ENCODE assay signal across 15 mouse cellular contexts in the genomic region with DNA sequence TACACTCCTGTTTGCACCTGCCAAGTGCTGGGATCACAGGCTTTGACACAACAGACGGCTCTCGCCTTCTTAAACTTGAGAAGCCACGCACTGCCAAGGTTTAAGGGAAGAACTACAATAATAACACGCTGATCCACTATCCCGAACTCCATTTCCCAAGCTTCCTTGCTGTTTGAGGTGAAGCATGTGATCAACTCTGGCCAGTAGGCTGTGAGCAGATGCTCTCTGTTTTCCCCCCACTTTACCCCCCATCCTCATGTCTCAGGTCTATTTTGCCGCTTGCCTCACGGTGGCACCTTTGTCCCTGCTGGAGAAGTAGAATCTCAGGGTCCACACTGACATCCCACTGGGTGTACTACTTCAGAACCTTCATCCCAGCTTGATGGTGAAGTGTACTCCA. TPM values are rescaled to one million over a fixed set of nuclear protein-coding genes. Genes with fewer than 3 reads are reported as not detected.
A peak's percentile ranks its signal among the peaks of the same experiment; 100 is the strongest.
DNase-seq lines count a peak whose midpoint lies in the region; ATAC-seq and TF ChIP-seq lines count a peak whose summit lies in the region.
"Had no signal": no experiment of that assay in that cellular context is flagged by ENCODE, and none has a peak within 500 bp of the region (broad histone marks: within the 10 kb centered on the region; RNA-seq: fewer than 3 reads in every experiment).

No protein-coding gene starts in this region.

- in situ Hi-C loops in ES-E14 (cut with MboI; ENCODE audit: low sequenced_read_pairs in 2 of 2, unreplicated experiment in 2 of 2): loop anchor here in 1 of 2 experiments (25.0 kb wide), 1 partner anchor 321 kb away; the partner anchor contains the start of gene Fadd

- H3K4me2 ChIP-seq in forebrain, embryonic 15.5 days (replicated peaks): peak overlapping the region; percentile 14; the same call in 1 of the 2 replicates
- no peak overlapping the region for H3K4me2 ChIP-seq in hindbrain, postnatal 0 days (ENCODE audit: low read depth, low read length)
- no peak overlapping the region for H3K4me2 ChIP-seq in kidney, embryonic 16.5 days (replicated peaks; ENCODE audit: low read depth, low read length)
- H3K4me2 ChIP-seq: embryonic facial prominence, embryonic 15.5 days; kidney, embryonic 15.5 days had no signal

- peak; percentile 27; the same call in 1 of the 2 replicates for TF ChIP-seq CTCF in hindbrain, postnatal 0 days (IDR thresholded peaks at IDR 0.05; ENCODE audit: low read depth)

- no peaks in the 10 kb centered on the region for H3K27me3 ChIP-seq in forebrain, embryonic 15.5 days
- peaks cover 28% of the 10 kb centered on the region for H3K27me3 ChIP-seq in forebrain, embryonic 10.5 days (ENCODE audit: poor library complexity, severe bottlenecking)
- no peaks in the 10 kb centered on the region for H3K27me3 ChIP-seq in hindbrain, postnatal 0 days (ENCODE audit: insufficient read depth, low read length)
- peaks cover 4% of the 10 kb centered on the region; the same call in 1 of the 2 replicates for H3K27me3 ChIP-seq in kidney, embryonic 16.5 days (ENCODE audit: insufficient read depth, low read length)

- peaks cover 4% of the 10 kb centered on the region for H3K4me1 ChIP-seq in forebrain, embryonic 15.5 days
- peaks cover 15% of the 10 kb centered on the region for H3K4me1 ChIP-seq in forebrain, embryonic 10.5 days
- H3K4me1 ChIP-seq in ES-E14 (ENCODE audit: control insufficient read depth in 2 of 2, insufficient read depth in 2 of 2, low read length in 2 of 2, poor library complexity in 1 of 2): peaks cover 0 to 10% of the 10 kb centered on the region in 2 experiments; a peak in 2 of 4 replicates
- H3K4me1 ChIP-seq in hindbrain, postnatal 0 days (ENCODE audit: insufficient read depth, low read length): no peaks in the 10 kb centered on the region
- H3K4me1 ChIP-seq in kidney, embryonic 16.5 days (ENCODE audit: insufficient read depth, low read length): peaks cover 4% of the 10 kb centered on the region; the same call in 1 of the 2 replicates
- H3K4me1 ChIP-seq: embryonic facial prominence, embryonic 15.5 days had no signal

- no peak overlapping the region for H3K4me3 ChIP-seq in forebrain, embryonic 15.5 days
- no peak overlapping the region for H3K4me3 ChIP-seq in forebrain, embryonic 10.5 days
- peak overlapping the region in 1 of 2 experiments; percentile 53; a peak in 2 of 4 replicates for H3K4me3 ChIP-seq in ES-E14 (ENCODE audit: insufficient read depth in 1 of 2, low read depth in 1 of 2, low read length in 2 of 2, poor library complexity in 1 of 2, severe bottlenecking in 1 of 2)
- no peak overlapping the region for H3K4me3 ChIP-seq in hindbrain, postnatal 0 days (ENCODE audit: low read length)
- H3K4me3 ChIP-seq in kidney, embryonic 16.5 days (ENCODE audit: low read length): no peak overlapping the region
- H3K4me3 ChIP-seq: embryonic facial prominence, embryonic 15.5 days; kidney, embryonic 15.5 days had no signal

- no peak overlapping the region for H3K9ac ChIP-seq in forebrain, embryonic 15.5 days (replicated peaks)
- no peak overlapping the region for H3K9ac ChIP-seq in ES-E14 (ENCODE audit: insufficient read depth, low read depth, low read length, poor library complexity, severe bottlenecking)
- H3K9ac ChIP-seq in hindbrain, postnatal 0 days (replicated peaks; ENCODE audit: low read length): no peak overlapping the region
- no peak overlapping the region for H3K9ac ChIP-seq in kidney, embryonic 16.5 days (replicated peaks; ENCODE audit: low read length)
- H3K9ac ChIP-seq: embryonic facial prominence, embryonic 15.5 days; kidney, embryonic 15.5 days had no signal

- H3K9me3 ChIP-seq in forebrain, embryonic 15.5 days: no peaks in the 10 kb centered on the region
- H3K9me3 ChIP-seq in forebrain, embryonic 10.5 days: peaks cover 9% of the 10 kb centered on the region
- H3K9me3 ChIP-seq in ES-E14 (ENCODE audit: control insufficient read depth, insufficient read depth, low read depth, low read length): no peaks in the 10 kb centered on the region
- no peaks in the 10 kb centered on the region for H3K9me3 ChIP-seq in hindbrain, postnatal 0 days (ENCODE audit: low read length)
- peaks cover 4% of the 10 kb centered on the region; the same call in 1 of the 2 replicates for H3K9me3 ChIP-seq in kidney, embryonic 16.5 days (ENCODE audit: low read length)
- H3K9me3 ChIP-seq: embryonic facial prominence, embryonic 15.5 days; kidney, embryonic 15.5 days had no signal

- 32% methylated on average over 7 of the region's 7 CpGs for WGBS in forebrain, embryonic 15.5 days
- WGBS in forebrain, embryonic 10.5 days: 33% methylated on average over 7 of the region's 7 CpGs
- 36% methylated on average over 7 of the region's 7 CpGs for WGBS in hindbrain, postnatal 0 days
- 35% methylated on average over 7 of the region's 7 CpGs for WGBS in kidney, embryonic 16.5 days

- H3K27ac ChIP-seq in forebrain, embryonic 15.5 days (replicated peaks): no peak overlapping the region
- no peak overlapping the region for H3K27ac ChIP-seq in forebrain, embryonic 10.5 days
- no peak overlapping the region for H3K27ac ChIP-seq in ES-E14 (ENCODE audit: insufficient read depth, low read depth, low read length, poor library complexity, severe bottlenecking)
- H3K27ac ChIP-seq in hindbrain, postnatal 0 days: no peak overlapping the region
- no peak overlapping the region for H3K27ac ChIP-seq in kidney, embryonic 16.5 days (ENCODE audit: low read length)
- H3K27ac ChIP-seq: embryonic facial prominence, embryonic 15.5 days; kidney, embryonic 15.5 days had no signal

- ATAC-seq in forebrain, embryonic 15.5 days (replicated peaks): peak; percentile 61; the same call in 1 of the 2 replicates
- peak; percentile 66 for ATAC-seq in hindbrain, postnatal 0 days
- ATAC-seq in kidney, embryonic 16.5 days (ENCODE audit: low FRiP score, low TSS enrichment): no peak

- no peaks in the 10 kb centered on the region for H3K36me3 ChIP-seq in forebrain, embryonic 15.5 days
- H3K36me3 ChIP-seq in forebrain, embryonic 10.5 days (replicated peaks): peaks cover 16% of the 10 kb centered on the region
- H3K36me3 ChIP-seq in ES-E14 (ENCODE audit: control insufficient read depth, insufficient read depth, low read length, poor library complexity, severe bottlenecking): no peaks in the 10 kb centered on the region
- no peaks in the 10 kb centered on the region for H3K36me3 ChIP-seq in hindbrain, postnatal 0 days (ENCODE audit: insufficient read depth, low read length)
- no peaks in the 10 kb centered on the region for H3K36me3 ChIP-seq in kidney, embryonic 16.5 days (ENCODE audit: insufficient read depth, low read length)
- H3K36me3 ChIP-seq: embryonic facial prominence, embryonic 15.5 days; kidney, embryonic 15.5 days had no signal

- no peak for DNase-seq in forebrain, embryonic 10.5 days (ENCODE audit: extremely low spot score, low spot score)
- peak; percentile 46 to 67 for DNase-seq in left cerebral cortex, postnatal 14 days (ENCODE audit: low spot score in 2 of 2)
- DNase-seq in left cerebral cortex, postnatal 4 days: no peak
- no peak for DNase-seq in ES-E14 (ENCODE audit: low read depth, low spot score)
- DNase-seq in hindbrain, postnatal 0 days (ENCODE audit: low spot score): peak; percentile 58
- no peak for DNase-seq in ovary, postnatal 14 days (ENCODE audit: low spot score)
- DNase-seq: adrenal gland, adult 2 months; gastrocnemius, postnatal 14 days had no signal

- intact Hi-C loops in left cerebral cortex, postnatal 14 days (cut with DNase I): no loop called here
- intact Hi-C loops in left cerebral cortex, postnatal 4 days (cut with DNase I): no loop called here

TF ChIP-seq in ES-E14, 5 proteins besides CTCF, POLR2A, EP300 and RAD21:
- TF ChIP-seq HCFC1 (IDR thresholded peaks at IDR 0.05; ENCODE audit: borderline replicate concordance, insufficient read depth, low read length): peak; percentile 90
- no peak for TF ChIP-seq MAFK (IDR thresholded peaks at IDR 0.05; ENCODE audit: insufficient read depth, low read depth, low read length)

RNA-seq across cellular contexts. Expression of gene LTO1, which starts 6.2 kb away (rescaled TPM):
- polyA plus RNA-seq in forebrain, embryonic 15.5 days (2015; fragmentation: Nextera tagmentation; extraction: Ambion mirVana): 36.3 and 39.3 TPM in 2 replicates
- polyA plus RNA-seq in forebrain, embryonic 10.5 days (2016; fragmentation: Nextera tagmentation; extraction: Ambion mirVana): 24.6 and 26.7 TPM in 2 replicates
- total RNA-seq in left cerebral cortex, postnatal 14 days (2021): 10 to 100 TPM; 20.2 to 25.2 TPM
- 10 to 100 TPM; 33.5 to 36.0 TPM for total RNA-seq in left cerebral cortex, postnatal 4 days (2021)
- total RNA-seq in ES-E14 (2012; rRNA removed): 23.9 TPM in 2 replicates
- total RNA-seq in hindbrain, postnatal 0 days (2014; rRNA removed): 22.6 and 25.9 TPM in 2 replicates
- polyA plus RNA-seq in hindbrain, postnatal 0 days (2015; fragmentation: Nextera tagmentation; extraction: Ambion mirVana): 19.3 and 22.4 TPM in 2 replicates
- polyA plus RNA-seq in kidney, embryonic 16.5 days (2015; fragmentation: Nextera tagmentation; extraction: Ambion mirVana): 31.4 and 33.7 TPM in 2 replicates

RNA-seq across cellular contexts. Expression of gene Fgf15, which starts 12.4 kb away (rescaled TPM):
- polyA plus RNA-seq in forebrain, embryonic 15.5 days (2015; fragmentation: Nextera tagmentation; extraction: Ambion mirVana): 20.0 and 20.8 TPM in 2 replicates
- polyA plus RNA-seq in forebrain, embryonic 10.5 days (2016; fragmentation: Nextera tagmentation; extraction: Ambion mirVana): 60.7 and 78.7 TPM in 2 replicates
- total RNA-seq in left cerebral cortex, postnatal 14 days (2021): not detected
- under 1 TPM; 0.26 to 0.62 TPM for total RNA-seq in left cerebral cortex, postnatal 4 days (2021)
- total RNA-seq in ES-E14 (2012; rRNA removed): 10.8 and 43.2 TPM in 2 replicates
- 9.9 and 11.3 TPM in 2 replicates for total RNA-seq in hindbrain, postnatal 0 days (2014; rRNA removed)
- polyA plus RNA-seq in hindbrain, postnatal 0 days (2015; fragmentation: Nextera tagmentation; extraction: Ambion mirVana): 9.1 and 9.4 TPM in 2 replicates
- 2.9 and 3.1 TPM in 2 replicates for polyA plus RNA-seq in kidney, embryonic 16.5 days (2015; fragmentation: Nextera tagmentation; extraction: Ambion mirVana)
- total RNA-seq: gastrocnemius, postnatal 14 days; heart, postnatal 25 days had no signal
- polyA plus RNA-seq: lung, embryonic 16.5 days; stomach, embryonic 16.5 days had no signal

RNA-seq across cellular contexts. Expression of gene Ccnd1, which starts 31.0 kb away (rescaled TPM):
- 34.9 and 41.7 TPM in 2 replicates for polyA plus RNA-seq in forebrain, embryonic 15.5 days (2015; fragmentation: Nextera tagmentation; extraction: Ambion mirVana)
- 233 and 246 TPM in 2 replicates for polyA plus RNA-seq in forebrain, embryonic 10.5 days (2016; fragmentation: Nextera tagmentation; extraction: Ambion mirVana)
- 10 to 100 TPM; 26.3 to 39.2 TPM for total RNA-seq in left cerebral cortex, postnatal 14 days (2021)
- total RNA-seq in left cerebral cortex, postnatal 4 days (2021): 10 to 100 TPM; 27.5 to 30.5 TPM
- 57.6 and 65.9 TPM in 2 replicates for total RNA-seq in ES-E14 (2012; rRNA removed)
- 49.7 and 67.8 TPM in 2 replicates for total RNA-seq in hindbrain, postnatal 0 days (2014; rRNA removed)
- 37.6 and 42.8 TPM in 2 replicates for polyA plus RNA-seq in hindbrain, postnatal 0 days (2015; fragmentation: Nextera tagmentation; extraction: Ambion mirVana)
- polyA plus RNA-seq in kidney, embryonic 16.5 days (2015; fragmentation: Nextera tagmentation; extraction: Ambion mirVana): 185 and 234 TPM in 2 replicates

Comparison
In these comparisons a context has a peak if more than half of its experiments do, and no peak if none do; other contexts are left out.
1. DNase-seq: peak in left cerebral cortex, postnatal 14 days (2 of 2) and hindbrain, postnatal 0 days (single experiment); none in forebrain, embryonic 10.5 days (single experiment), left cerebral cortex, postnatal 4 days (single experiment), ES-E14 (single experiment) and ovary, postnatal 14 days (single experiment).